Mouse (Mus musculus): ENCODE measurements around the gene Olfr374. TPM values are rescaled to one million over a fixed set of nuclear protein-coding genes. Genes with fewer than 3 reads are reported as not detected.

The Olfr374 gene
- polyA plus RNA-seq (2015; fragmentation: Illumina TruSeq; extraction: RNeasy Lipid Tissue Mini Kit (QIAGEN cat#74804); ENCODE audit: insufficient read depth, low replicate concordance), result 0.10 TPM

GRCm38 (mm10) chr8:72106740-72107139 is at the start of gene Olfr374:
TSS of gene Olfr374 (plus strand) at chr8:72107040.

DNA sequence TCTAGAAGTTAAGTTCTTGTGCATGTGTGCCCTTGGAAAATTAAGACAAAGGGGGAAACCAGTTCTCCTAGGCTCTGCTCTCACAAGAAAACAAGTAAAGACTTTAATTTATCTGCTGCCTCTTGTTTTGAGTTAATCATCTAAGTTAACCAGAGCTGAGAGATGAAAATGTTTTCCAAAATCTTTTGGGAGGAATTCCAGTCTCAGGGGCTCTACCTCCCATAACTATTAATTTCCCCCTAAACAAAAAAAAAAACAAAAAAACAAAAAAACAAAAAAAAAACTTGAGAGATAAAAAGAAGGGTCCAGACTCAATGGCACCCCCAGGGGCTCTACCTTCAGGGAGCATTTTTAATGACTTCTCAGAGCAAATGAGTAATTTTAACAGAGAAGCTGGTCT is 24.0 kb upstream of the Olfr374 start, which contains the start of gene Olfr373:
TSS of gene Olfr373 (plus strand) at position 301 of the 400 bp plus-strand sequence.

GRCm38 (mm10) chr8:72134756-72135445 is 28.1 kb downstream of the Olfr374 start, which contains the start of gene Tpm4:
TSS of gene Tpm4 (plus strand) at chr8:72134975.

DNA sequence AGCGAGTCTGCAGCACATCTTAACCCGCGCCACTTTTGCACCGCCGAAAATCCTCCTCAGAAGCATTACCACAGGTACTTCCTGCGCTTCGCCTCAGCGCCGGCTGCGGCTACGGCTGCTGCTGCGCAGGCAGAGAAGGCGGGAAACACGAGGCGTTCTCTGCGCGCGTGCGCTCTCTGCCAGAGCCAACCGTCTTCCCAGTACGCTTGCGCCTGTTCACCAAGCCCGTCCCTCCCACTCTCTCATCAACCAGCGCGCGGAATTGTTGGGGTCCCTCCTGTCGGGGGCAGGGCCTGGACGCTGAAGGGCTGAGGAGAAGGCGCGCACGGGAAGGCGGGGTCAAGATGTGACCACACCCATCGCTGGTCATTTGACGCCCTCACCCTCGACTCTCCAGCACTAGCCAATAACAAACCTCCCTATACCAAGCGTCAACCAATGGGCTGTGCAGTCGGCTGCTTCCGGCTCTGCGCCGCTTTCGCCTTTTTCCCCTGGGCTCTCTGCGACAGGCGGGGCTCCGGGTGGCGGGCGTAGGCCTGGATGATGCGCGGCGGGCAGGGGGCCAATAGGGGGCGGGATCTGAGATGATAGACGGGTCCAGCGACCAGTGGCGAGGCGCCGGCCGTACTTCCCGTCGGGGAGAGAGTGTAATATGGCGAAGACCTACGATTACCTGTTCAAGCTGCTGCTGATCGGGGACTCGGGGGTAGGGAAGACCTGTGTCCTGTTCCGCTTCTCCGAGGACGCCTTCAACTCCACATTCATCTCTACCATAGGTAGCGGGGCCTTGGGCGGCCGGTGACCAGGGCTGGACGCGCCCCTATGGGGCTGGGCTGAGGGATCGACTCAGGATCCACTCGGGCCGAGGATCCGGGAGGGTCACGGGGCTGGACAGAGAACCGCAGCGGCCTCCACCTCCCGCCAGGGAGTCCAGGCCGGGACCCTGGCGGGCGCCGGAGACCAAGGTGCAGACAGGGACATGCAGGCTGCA is 54.2 kb downstream of the Olfr374 start, which contains the start of gene Rab8a:
TSS of gene Rab8a (plus strand) at position 494 of the 991 bp plus-strand sequence.

Other genes starting within 250 kb of the Olfr374 start
- gene Zfp709, start 225.0 kb upstream of the Olfr374 start, polyA plus RNA-seq (2015; fragmentation: Illumina TruSeq; extraction: RNeasy Lipid Tissue Mini Kit (QIAGEN cat#74804); ENCODE audit: insufficient read depth, low replicate concordance), result 18.8 TPM
- gene Zfp882, start 198.4 kb upstream of the Olfr374 start, polyA plus RNA-seq (2015; fragmentation: Illumina TruSeq; extraction: RNeasy Lipid Tissue Mini Kit (QIAGEN cat#74804); ENCODE audit: insufficient read depth, low replicate concordance), result 13.7 TPM
- 46.6 TPM for gene Zfp617, start 198.4 kb upstream of the Olfr374 start, polyA plus RNA-seq (2015; fragmentation: Illumina TruSeq; extraction: RNeasy Lipid Tissue Mini Kit (QIAGEN cat#74804); ENCODE audit: insufficient read depth, low replicate concordance)
- 56.0 TPM for gene Zfp961, start 156.0 kb upstream of the Olfr374 start, polyA plus RNA-seq (2015; fragmentation: Illumina TruSeq; extraction: RNeasy Lipid Tissue Mini Kit (QIAGEN cat#74804); ENCODE audit: insufficient read depth, low replicate concordance)
- 35.6 TPM for gene Cyp4f18, start 97.4 kb upstream of the Olfr374 start, polyA plus RNA-seq (2015; fragmentation: Illumina TruSeq; extraction: RNeasy Lipid Tissue Mini Kit (QIAGEN cat#74804); ENCODE audit: insufficient read depth, low replicate concordance)
- 0.08 TPM for gene Olfr372, start 65.8 kb upstream of the Olfr374 start, polyA plus RNA-seq (2015; fragmentation: Illumina TruSeq; extraction: RNeasy Lipid Tissue Mini Kit (QIAGEN cat#74804); ENCODE audit: insufficient read depth, low replicate concordance)
- not detected for gene Olfr373, start 23.9 kb upstream of the Olfr374 start, polyA plus RNA-seq (2015; fragmentation: Illumina TruSeq; extraction: RNeasy Lipid Tissue Mini Kit (QIAGEN cat#74804); ENCODE audit: insufficient read depth, low replicate concordance)
- gene Tpm4, start 27.9 kb downstream of the Olfr374 start, polyA plus RNA-seq (2015; fragmentation: Illumina TruSeq; extraction: RNeasy Lipid Tissue Mini Kit (QIAGEN cat#74804); ENCODE audit: insufficient read depth, low replicate concordance), result 486 TPM
- gene Rab8a, start 54.2 kb downstream of the Olfr374 start, polyA plus RNA-seq (2015; fragmentation: Illumina TruSeq; extraction: RNeasy Lipid Tissue Mini Kit (QIAGEN cat#74804); ENCODE audit: insufficient read depth, low replicate concordance), result 177 TPM
- gene Hsh2d, start 82.6 kb downstream of the Olfr374 start, polyA plus RNA-seq (2015; fragmentation: Illumina TruSeq; extraction: RNeasy Lipid Tissue Mini Kit (QIAGEN cat#74804); ENCODE audit: insufficient read depth, low replicate concordance), result 26.3 TPM
- 0.79 TPM for gene Cib3, start 105.8 kb downstream of the Olfr374 start, polyA plus RNA-seq (2015; fragmentation: Illumina TruSeq; extraction: RNeasy Lipid Tissue Mini Kit (QIAGEN cat#74804); ENCODE audit: insufficient read depth, low replicate concordance)
- gene Gm11034, start 106.6 kb downstream of the Olfr374 start, polyA plus RNA-seq (2015; fragmentation: Illumina TruSeq; extraction: RNeasy Lipid Tissue Mini Kit (QIAGEN cat#74804); ENCODE audit: insufficient read depth, low replicate concordance), result not detected
- gene Fam32a, start 112.7 kb downstream of the Olfr374 start, polyA plus RNA-seq (2015; fragmentation: Illumina TruSeq; extraction: RNeasy Lipid Tissue Mini Kit (QIAGEN cat#74804); ENCODE audit: insufficient read depth, low replicate concordance), result 74.4 TPM
- 94.1 TPM for gene Ap1m1, start 133.0 kb downstream of the Olfr374 start, polyA plus RNA-seq (2015; fragmentation: Illumina TruSeq; extraction: RNeasy Lipid Tissue Mini Kit (QIAGEN cat#74804); ENCODE audit: insufficient read depth, low replicate concordance)
- 4.5 TPM for gene Gm10282, start 198.2 kb downstream of the Olfr374 start, polyA plus RNA-seq (2015; fragmentation: Illumina TruSeq; extraction: RNeasy Lipid Tissue Mini Kit (QIAGEN cat#74804); ENCODE audit: insufficient read depth, low replicate concordance)
- gene Klf2, start 212.0 kb downstream of the Olfr374 start, polyA plus RNA-seq (2015; fragmentation: Illumina TruSeq; extraction: RNeasy Lipid Tissue Mini Kit (QIAGEN cat#74804); ENCODE audit: insufficient read depth, low replicate concordance), result 88.1 TPM